Mouse (Mus musculus) mouse embryonic stem cell (cell line): ENCODE measurements around the gene Duxbl2.
"Not testable (repeated sequence)": the region's sequence is repeated elsewhere in the genome, so short reads cannot be mapped to it uniquely, and the experiment has no call there.

Experiments
- in situ Hi-C, 2 experiments: fragments of 300-500 bp; cut with MboI; formaldehyde crosslinking; loops; 1 replicate in 1 of 2; 3 replicates in 1 of 2; pipeline ENCODE4 v1.14.3; 2019 to 2020; ENCODE audit warnings: low sequenced_read_pairs in 2 of 2, low pct_unique_long_range_greater_than_20kb in 1 of 2, mixed read lengths in 1 of 2; ENCODE audit not compliant: unreplicated experiment in 1 of 2

The Duxbl2 gene

DNA sequence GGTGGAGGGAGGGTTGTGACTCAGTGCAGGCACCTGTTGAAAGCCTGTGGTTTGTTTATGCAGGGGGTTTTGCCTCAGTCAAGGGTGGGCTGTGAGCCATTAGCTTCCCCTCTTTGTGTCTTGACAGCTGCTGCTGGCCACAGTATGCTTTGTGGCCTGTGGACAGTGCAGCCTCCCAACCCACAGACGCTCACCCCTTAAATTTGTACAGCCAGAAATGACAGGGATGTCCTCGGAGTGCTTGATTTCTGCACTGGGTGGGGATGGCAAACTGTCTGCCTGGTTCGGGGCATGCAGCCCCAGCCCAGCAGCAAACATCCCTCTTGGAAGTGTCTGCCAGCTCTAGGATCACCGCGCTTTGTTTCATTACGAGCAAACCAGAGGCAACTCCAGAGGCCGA is at the start of gene Duxbl2:
Gene Duxbl2, plus strand, starts transcription at position 200 of the 400 bp plus-strand sequence.
- in situ Hi-C loops: not testable (repeated sequence)

DNA sequence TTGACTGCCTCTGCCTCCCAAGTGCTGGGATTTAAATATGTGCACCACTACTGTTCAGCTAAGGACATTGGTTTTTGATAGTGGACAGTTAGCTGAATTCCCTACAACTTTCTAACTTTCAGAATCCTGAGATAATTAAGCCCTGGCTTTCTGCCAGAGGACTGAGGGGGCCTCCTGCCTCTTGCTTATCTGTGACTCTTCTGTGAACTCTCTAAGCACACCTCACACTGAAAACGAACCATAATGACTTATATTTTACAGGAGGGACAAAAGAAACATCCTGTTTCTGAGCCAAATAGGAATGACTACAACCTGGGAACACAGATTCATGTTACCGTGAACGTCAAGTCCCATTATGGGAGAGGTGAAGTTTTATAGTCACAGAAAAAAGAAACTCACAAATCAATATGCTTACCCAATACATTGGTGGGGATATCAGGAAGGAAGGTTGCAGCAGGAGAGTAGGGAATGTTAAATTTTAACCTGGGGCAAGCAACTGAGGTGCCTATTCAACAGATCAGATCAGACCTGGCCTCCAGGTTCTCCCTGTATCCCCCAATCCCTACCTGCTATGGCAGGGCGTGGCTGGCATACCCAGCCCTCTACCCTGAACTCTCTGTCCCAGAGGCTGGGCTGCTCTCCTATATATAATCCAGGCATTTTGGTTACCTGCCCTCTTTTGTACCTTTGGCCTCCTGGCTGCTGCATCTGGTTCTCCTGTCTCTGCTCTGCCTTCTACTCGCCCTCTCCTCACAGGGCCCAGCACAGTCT is 41.3 kb upstream of the Duxbl2 start:
- in situ Hi-C loops: not testable (repeated sequence)

DNA sequence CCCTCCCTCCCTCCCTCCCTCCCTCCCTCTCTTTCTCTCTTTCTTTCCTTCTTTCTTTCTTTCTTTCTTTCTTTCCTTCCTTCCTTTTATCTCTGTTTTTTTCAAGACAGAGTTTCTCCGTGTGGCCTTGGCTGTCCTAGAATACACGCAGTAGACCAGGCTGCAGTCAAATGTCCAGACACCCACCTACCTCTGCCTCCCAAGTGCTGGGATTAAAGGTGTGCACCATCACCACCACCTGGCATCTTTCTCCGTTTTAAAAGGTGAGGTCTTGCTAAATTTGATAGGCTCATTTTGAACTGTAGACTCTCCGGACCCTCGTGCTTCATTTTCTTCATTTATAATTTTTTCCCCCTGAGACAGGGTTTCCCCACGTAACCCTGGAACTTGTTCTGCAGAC is 36.9 kb upstream of the Duxbl2 start, which contains the start of gene Cphx2:
Gene Cphx2, plus strand, starts transcription at position 301 of the 400 bp plus-strand sequence.
- in situ Hi-C loops: not testable (repeated sequence)

DNA sequence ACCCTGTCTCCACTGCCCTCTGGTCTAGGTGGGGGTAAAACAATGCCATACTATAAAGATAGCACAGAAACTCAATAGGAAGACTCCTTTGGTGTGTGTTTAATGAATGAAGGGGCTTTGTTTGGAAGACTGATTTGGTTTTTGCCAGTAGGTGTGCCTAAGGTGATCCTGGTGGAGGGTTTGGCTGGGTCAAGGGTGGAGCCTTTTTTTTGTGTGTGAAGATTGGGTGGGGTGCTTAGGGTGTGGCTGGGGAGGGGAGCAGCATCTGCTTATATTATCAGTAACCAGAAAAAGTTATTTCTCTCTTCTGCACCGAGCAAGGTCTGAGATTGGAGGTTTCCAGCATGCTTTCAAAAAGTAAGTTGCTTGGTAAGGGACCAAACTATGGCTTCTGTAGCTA is 36.2 kb upstream of the Duxbl2 start, which contains the start of gene Cphx3:
Gene Cphx3, plus strand, starts transcription at position 301 of the 400 bp plus-strand sequence.
- in situ Hi-C loops: not testable (repeated sequence)

DNA sequence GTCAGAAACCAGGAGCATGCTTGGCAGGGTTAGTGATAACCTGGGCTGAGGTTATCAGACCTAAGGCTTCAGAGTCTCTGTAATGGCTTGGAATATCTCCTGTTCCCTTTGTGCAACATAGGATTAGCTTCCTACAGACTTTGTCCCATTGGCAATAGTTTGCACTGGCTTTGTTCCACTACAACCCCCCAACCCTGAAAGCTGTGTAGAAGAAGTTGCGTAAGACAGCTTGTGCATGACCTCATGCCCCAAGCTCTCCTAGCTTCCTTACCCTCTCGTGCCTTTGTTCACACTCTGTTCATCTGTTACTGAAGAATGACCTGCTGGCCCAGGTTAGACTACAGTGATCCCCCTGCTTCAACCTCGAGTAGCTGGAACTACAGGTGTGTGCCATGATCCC is 20.5 kb upstream of the Duxbl2 start:
- in situ Hi-C loops: not testable (repeated sequence)

DNA sequence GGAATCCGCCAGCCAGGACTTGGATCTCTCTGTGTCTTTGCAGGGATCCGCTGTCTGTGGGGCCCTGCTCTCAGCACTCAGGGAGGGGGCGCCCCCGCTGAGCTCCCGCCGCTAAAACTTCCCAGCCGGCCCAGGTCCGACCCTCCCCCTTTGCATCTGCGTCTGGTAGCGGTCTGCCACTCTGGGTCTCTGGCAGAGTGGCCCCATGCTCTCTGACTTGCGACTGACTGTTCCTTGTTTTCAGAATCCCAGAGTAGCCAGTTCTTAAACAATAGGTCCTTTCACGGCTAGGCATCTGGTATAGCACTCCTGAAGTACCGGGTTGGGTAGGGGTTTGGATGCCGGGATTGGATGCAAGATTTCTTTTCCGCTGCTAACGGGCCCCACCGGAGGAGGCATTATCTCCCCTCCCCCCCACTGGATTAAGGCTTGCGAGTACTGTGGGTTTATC is 426 bp downstream of the Duxbl2 start:
- in situ Hi-C loops: not testable (repeated sequence)

DNA sequence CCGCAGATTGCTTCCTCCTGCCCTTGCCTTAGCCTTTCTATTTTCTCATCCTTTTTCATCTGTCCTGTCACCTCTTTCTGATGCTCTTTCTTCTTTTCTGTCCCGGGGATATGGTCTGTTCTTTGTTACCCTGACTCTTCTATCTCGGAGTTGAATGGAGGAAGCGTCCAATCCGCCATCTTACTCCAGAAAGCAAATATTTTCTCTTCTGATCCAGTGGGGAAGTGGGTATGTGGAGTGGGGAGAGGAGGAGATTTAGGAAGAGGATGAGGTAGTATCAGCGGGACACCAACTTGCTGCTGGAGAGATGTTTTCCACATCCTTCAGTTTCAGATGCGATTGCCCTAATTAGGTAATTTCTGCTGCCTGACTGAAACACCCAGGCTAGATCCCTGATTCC is 946 bp downstream of the Duxbl2 start:
- in situ Hi-C loops: not testable (repeated sequence)

DNA sequence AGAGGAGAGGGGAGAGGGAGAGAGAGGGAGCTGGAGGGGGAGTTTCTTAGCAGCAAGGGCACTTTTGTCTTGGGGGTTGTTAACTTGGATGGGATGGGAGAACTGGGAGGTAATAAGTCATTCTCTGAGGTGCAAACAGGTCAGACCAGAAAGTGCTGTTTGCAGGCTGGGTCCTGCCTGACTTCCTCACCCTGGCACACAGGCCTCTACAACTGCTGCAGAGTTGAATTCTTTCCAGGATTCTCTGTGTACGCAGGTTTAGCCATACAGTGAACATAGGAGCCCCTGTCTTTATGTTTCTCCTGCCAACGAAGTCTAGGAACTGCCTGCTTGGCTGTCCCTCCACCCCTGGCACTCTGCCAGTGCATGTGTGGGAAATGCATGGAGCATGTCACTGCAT is 28.9 kb downstream of the Duxbl2 start:
- in situ Hi-C loops: not testable (repeated sequence)

DNA sequence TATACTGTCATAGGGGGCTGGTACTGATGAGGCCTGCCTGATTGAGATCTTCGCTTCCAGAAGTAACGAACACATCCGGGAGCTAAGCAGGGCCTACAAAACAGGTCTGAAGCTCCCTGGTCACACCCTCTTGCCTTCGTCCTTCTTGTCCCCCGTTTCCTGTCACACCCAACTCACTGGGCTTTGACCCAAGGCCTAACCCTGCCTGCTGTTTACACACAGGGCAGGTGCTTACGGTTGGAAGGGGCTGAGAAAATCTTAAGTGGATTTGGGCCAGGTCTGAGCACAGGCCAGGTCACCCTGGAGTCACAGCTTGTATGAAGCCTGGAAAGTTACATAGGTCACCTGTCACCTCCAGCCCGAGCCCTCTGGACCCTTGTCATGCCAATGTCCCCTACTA is 37.9 kb downstream of the Duxbl2 start:
- in situ Hi-C loops: not testable (repeated sequence)

DNA sequence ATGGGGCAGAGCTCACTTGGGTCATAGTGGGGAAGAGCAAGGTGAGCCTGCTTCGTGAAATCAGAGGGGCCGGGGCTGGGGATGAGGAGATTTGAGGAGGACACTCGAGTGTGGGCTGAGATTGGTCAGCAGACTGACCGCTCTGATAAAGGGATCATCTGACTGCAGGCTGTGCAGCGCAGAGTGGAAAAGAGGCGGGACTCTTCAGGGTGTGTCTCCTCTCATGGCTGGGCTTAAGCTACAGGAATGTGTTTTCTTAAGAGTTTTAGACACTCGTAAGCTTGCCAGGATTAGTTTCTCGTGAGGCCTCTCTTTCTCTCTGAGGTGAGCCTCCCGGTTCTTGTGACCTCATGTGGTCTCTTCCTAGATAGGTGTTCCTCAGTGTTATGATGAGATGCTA is 43.0 kb downstream of the Duxbl2 start:
- in situ Hi-C loops: not testable (repeated sequence)

DNA sequence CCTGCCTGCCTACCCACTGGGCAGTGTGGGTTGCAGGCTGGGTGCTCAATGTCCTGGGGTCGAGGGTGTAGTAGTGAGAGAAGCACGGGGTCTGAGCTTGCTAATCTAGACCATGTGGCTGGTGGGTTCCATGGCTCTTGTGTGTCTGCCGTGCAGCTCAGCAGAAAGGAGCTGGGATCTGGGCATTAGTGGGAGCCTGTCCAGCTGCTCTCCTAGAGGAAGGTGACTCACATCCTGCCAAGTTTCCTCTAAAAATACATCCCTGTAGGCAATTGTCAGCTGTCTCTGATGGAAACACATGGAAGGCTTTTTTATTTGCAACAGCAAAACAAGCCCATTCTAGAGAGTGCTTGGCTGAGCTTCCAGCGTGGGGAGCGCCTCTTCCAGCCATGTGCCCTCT is 44.3 kb downstream of the Duxbl2 start:
- in situ Hi-C loops: not testable (repeated sequence)

DNA sequence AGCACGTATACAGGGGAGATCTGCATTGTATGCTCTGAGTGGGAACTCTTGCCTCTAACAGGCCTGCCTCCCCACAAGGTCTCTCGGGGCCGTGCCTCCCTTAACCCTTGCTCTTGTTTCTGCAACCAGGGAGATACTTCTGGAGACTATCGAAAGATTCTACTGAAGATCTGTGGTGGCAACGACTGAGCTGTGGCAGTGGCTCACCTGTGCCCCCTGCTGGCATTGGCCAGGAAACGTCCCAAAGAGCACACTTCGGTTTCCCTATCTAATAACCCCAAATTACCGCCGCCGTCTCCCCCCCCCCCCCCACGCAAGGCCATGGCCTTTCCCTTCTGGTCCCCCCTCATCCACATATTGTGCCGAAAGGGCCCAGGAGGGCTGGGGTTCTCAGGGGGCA is 47.1 kb downstream of the Duxbl2 start:
- in situ Hi-C loops: not testable (repeated sequence)

DNA sequence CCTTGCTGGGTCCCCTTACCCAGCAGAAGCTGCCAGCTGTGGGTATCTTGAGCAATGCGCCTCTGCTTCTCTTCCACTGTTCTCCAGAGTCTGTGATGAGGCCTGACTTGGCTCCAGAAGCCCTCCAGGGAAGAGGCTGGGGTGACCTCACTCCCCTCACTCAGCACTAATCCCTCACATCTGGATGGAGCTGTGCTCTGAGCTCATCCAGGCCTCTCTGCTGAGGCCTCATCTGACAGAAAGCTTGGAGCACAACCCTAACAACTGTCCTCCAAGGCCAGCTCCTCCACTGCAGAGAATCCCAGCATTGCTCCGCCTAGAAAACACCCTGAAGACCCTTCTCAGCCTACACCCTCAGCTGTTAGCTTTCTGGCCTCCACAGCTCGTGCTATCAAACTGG is 55.8 kb downstream of the Duxbl2 start:
- in situ Hi-C loops: not testable (repeated sequence)

DNA sequence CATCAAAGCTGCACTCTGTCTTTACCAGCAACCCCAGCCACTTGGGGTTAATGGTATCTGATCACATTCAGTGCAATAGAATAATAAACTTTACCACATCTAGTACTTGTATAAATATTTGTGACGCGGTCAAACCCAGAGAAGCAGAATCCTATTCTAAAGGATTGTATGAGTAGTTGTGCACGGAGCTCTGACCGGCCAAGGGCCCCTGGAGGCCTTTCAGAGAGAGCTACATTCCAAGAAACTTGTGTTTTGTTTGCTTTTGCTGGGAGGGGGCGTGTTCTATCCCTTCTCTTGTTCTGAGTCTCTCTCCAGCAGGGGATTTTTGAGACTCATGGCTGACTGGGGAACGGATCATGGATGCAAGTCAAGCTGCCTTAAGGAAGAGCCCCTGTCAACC is 56.9 kb downstream of the Duxbl2 start:
- in situ Hi-C loops: not testable (repeated sequence)
